Mouse (Mus musculus) layer of hippocampus, postnatal 10 days (tissue): ENCODE measurements around the gene Gm17657. TPM values are rescaled to one million over a fixed set of nuclear protein-coding genes. Genes with fewer than 3 reads are reported as not detected.

Source experiments
- DNase-seq, 2 experiments: peaks; one replicate each; pipeline ENCODE4 v3.0.0; 2021; ENCODE audit warnings: low spot score in 2 of 2
- microRNA-seq, 2 experiments: library from miRNA; unstranded; fragments of <30 nt; microRNA quantifications; one replicate each; pipeline ENCODE4 v1.2.0; 2021
- total RNA-seq, 2 experiments: library from RNA; stranded (reverse); gene quantifications; 2 replicates each; pipeline ENCODE4 v1.2.3; 2021

Gm17657 gene
- total RNA-seq, 2 experiments from 2014 or later, result not detected

- peak; percentile 92 to 96 for DNase-seq
Measured at GRCm38 (mm10) chr17:29489971-29490712, 59.3 kb downstream of the Gm17657 start.

- peak in 1 of 2 experiments; percentile 9 for DNase-seq
Measured at GRCm38 (mm10) chr17:29488978-29489970, 60.2 kb downstream of the Gm17657 start.

GRCm38 (mm10) chr17:29488257-29488977 lies 61.0 kb downstream of the Gm17657 start:
- DNase-seq, result no peak

DNA sequence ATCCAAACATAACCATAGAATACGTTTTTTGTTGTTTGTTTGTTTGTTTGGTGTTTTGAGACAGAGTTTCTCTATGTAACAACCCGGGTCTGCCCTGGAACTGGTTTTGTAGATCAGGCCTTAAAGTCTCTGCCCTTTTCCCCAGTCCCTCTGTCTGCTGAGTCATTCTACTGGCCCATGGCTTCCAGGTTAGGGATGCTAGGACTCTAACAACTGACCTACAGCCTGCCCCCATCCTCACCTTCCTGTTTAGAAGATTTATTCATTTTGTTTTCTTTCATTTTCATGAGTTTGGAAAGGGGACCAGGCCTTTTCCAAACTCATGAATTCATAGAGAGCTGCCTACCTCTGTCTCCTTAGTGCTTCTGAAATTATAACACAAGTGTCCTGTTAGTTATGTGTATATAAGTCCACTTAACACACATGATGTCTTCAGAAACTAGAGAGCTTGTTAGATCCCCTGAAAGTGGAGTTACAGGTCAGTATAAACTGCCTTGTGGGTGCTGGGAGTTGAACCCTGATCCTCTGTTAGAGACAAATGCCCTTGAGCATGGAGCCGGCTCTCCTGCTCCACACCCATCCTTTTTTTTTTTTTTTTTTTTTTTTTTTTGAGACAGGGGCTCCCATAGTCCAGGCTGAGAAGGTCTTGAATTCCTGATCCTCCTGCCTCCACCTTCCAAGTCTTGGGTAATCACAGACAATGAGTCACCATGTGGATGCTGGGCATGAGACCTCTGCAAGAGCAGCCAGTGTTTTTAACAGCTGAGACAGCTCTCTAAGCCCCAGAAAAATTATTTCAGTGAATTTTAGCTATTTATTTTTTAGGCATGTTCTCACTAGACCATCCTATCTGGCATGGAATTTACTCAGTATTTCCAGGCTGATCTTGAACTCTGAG lies 63.9 kb downstream of the Gm17657 start:
- DNase-seq, result no peak

DNA sequence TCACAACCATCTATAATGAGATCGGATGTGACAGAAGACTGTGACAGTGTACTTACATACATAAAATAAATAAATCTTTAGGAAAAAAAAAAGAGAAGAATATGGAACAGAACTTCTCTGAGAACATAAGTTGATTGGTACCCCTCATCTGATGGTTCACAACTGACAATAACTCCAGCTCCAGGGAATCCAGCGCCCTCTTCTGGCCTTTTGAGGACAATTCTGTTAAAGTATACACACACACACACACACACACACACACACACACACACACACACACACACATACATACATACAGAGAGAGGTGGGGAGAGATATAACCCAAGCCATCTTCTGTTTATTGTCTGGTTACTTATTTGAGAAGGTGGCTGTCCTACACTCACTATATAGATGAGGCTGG lies 65.0 kb downstream of the Gm17657 start:
- no peak for DNase-seq

GRCm38 (mm10) chr17:29483282-29483681 lies 66.2 kb downstream of the Gm17657 start:
- DNase-seq, result no peak

GRCm38 (mm10) chr17:29482632-29483031 lies 66.8 kb downstream of the Gm17657 start:
- no peak for DNase-seq

GRCm38 (mm10) chr17:29480256-29480655 lies 69.2 kb downstream of the Gm17657 start:
- no peak for DNase-seq

- DNase-seq, result no peak
Measured at GRCm38 (mm10) chr17:29478271-29478670, 71.2 kb downstream of the Gm17657 start.

DNA sequence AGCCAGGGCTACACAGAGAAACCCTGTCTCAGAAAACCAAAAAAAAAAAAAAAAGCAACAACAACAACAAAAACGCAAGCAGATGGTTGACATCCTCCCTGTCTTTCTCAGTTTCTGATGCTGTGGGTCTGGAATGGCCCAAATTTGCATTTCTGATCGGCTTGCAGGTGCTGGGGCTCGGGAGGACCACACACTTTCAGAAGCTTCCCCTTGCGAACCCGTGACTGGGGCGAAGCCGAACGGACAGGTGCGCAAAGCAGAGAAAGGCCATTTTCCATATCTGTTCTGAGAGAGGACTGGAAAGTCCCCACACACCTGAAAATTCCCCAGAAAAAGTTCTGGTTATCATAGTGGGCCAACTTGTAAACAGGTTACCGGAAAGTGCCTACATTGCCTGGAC lies 72.1 kb downstream of the Gm17657 start:
- DNase-seq, result no peak

DNA sequence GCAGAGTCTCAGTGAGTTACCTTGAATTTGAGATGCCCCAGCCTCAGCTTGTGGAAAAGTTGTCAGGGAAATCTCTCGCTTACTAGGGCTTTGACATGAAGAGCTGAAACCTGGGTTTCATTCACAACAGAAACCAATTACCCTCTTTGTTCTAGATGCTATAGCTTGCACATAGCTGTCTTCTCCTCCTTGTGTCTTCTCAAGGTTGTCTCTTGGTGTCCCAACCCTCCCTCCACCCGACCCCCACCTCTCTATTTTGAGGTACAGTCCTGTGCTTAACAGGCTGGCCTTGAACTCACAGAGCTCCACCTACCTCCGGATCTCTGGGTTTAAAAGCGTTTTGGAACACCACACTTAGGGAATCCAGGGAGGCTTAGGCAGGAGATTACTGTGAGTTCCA lies 73.0 kb downstream of the Gm17657 start:
- DNase-seq, result no peak

GRCm38 (mm10) chr17:29475142-29475541 lies 74.3 kb downstream of the Gm17657 start:
- no peak for DNase-seq

DNA sequence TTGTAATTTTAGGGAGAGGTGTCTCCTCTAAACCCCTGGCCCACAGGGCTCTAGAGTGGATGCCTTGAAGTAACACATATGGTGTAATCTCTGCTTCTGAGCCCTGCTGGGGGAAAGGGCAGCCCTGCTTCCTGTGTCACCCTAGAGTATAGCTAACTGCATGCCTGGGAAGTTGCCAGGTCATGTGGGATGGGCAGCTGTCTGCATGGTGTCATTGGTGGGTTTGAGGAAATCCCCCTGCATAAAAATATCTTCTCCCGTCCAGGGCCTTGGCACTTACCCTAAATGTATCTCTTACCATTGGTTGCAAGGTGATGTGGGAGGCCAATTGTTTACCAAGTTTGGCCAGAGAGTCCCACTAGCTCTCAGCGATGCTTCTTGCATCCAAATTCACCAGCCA lies 75.4 kb downstream of the Gm17657 start:
- DNase-seq, result no peak

- DNase-seq, result no peak
Measured at GRCm38 (mm10) chr17:29473466-29473865, 76.0 kb downstream of the Gm17657 start.

Small RNAs within 50 kb of the gene (microRNA-seq; reads per million reads assigned to microRNA genes)
- 0 reads per million in 2 experiments for gene Mir7667

Other genes with a start within 250 kb of the Gm17657 start
- gene Pi16, start 232.0 kb downstream of the Gm17657 start, total RNA-seq, result 1 to 10 TPM; 1.7 to 2.1 TPM
- 100 to 1,000 TPM; 505 to 511 TPM for gene Mtch1, start 201.7 kb downstream of the Gm17657 start, total RNA-seq
- gene Fgd2, start 188.7 kb downstream of the Gm17657 start, total RNA-seq, result 10 to 100 TPM in 1 of 2 experiments, 1 to 10 TPM in 1; 7.8 to 13.0 TPM
- 1 to 10 TPM; 3.5 to 4.0 TPM for gene Pim1, start 58.9 kb downstream of the Gm17657 start, total RNA-seq
- 10 to 100 TPM; 40.1 to 46.0 TPM for gene Tbc1d22b, start 147 bp upstream of the Gm17657 start, total RNA-seq
- not detected for gene Tmem217, start 2.7 kb upstream of the Gm17657 start, total RNA-seq
- gene Rnf8, start 65.2 kb upstream of the Gm17657 start, total RNA-seq, result 10 to 100 TPM; 46.1 to 49.9 TPM
- gene Gm28043, start 65.2 kb upstream of the Gm17657 start, total RNA-seq, result 1 to 10 TPM; 3.1 to 6.1 TPM
- gene Cmtr1, start 111.0 kb upstream of the Gm17657 start, total RNA-seq, result 10 to 100 TPM; 86.9 to 93.1 TPM
- 10 to 100 TPM; 15.3 to 20.1 TPM for gene Ccdc167, start 167.4 kb upstream of the Gm17657 start, total RNA-seq